ENCODE assay signal across 34 mouse cellular contexts in the genomic region with DNA sequence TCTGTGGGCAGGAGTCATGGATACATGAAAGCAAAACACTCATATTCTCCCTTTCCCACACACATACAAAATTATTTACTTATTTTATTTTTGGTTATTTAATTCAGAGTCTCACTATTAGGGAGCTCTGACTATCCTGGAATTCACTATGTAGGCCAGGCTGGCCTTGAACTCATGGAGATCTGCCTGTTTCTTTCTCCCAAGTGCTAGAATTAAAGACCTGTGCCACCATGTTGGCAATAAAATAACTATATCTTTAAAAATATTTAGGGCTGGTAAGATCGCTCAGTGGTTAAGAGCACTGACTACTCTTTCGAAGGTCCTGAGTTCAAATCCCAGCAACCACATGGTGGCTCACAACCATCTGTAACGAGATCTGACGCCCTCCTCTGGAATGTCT.
"Had no signal": no experiment of that assay in that cellular context is flagged by ENCODE, and none has a peak within 500 bp of the region (broad histone marks: within the 10 kb centered on the region; RNA-seq: fewer than 3 reads in every experiment).

No protein-coding gene starts in this region.

- H3K9ac ChIP-seq: heart, embryonic 12.5 days; heart, embryonic 13.5 days; heart, embryonic 15.5 days; hindbrain, embryonic 12.5 days; hindbrain, embryonic 13.5 days; hindbrain, embryonic 14.5 days; hindbrain, embryonic 15.5 days; intestine, embryonic 15.5 days; kidney, embryonic 15.5 days had no signal

- H3K27ac ChIP-seq: heart, embryonic 10.5 days; heart, embryonic 13.5 days; heart, embryonic 15.5 days; hindbrain, embryonic 10.5 days; hindbrain, embryonic 12.5 days; hindbrain, embryonic 13.5 days; hindbrain, embryonic 14.5 days; hindbrain, embryonic 15.5 days; hindbrain, postnatal 0 days; intestine, embryonic 15.5 days; kidney, embryonic 15.5 days; layer of hippocampus, adult 2 months; left cerebral cortex, adult 2 months had no signal

- DNase-seq: heart, postnatal 10 days; heart, postnatal 14 days; heart, postnatal 36 days; heart, postnatal 4 days; kidney, adult 11 months; kidney, adult 18-20 months; kidney, adult 2 months; kidney, adult 8-10 months; kidney, adult 9 months; kidney, postnatal 10 days; kidney, postnatal 25 days; kidney, postnatal 36 days; kidney, postnatal 4 days; layer of hippocampus, adult 9-11 months; layer of hippocampus, postnatal 36 days had no signal

- H3K4me3 ChIP-seq: heart, embryonic 10.5 days; heart, embryonic 12.5 days; heart, embryonic 13.5 days; heart, embryonic 15.5 days; hindbrain, embryonic 10.5 days; hindbrain, embryonic 12.5 days; hindbrain, embryonic 13.5 days; hindbrain, embryonic 15.5 days; intestine, embryonic 15.5 days; kidney, embryonic 15.5 days; layer of hippocampus, adult 2 months; left cerebral cortex, adult 2 months had no signal

- H3K9me3 ChIP-seq: heart, embryonic 10.5 days; heart, embryonic 12.5 days; heart, embryonic 13.5 days; heart, embryonic 15.5 days; hindbrain, embryonic 12.5 days; hindbrain, embryonic 13.5 days; hindbrain, embryonic 15.5 days; intestine, embryonic 15.5 days; kidney, embryonic 15.5 days had no signal

- H3K36me3 ChIP-seq: heart, embryonic 15.5 days had no signal

- ATAC-seq: hindbrain, embryonic 16.5 days; hindbrain, postnatal 0 days; inflammation-experienced regulatory T-cells, adult 6 months; intestine, embryonic 15.5 days; intestine, embryonic 16.5 days; intestine, postnatal 0 days had no signal

- H3K27me3 ChIP-seq: hindbrain, embryonic 15.5 days; intestine, embryonic 15.5 days; kidney, embryonic 15.5 days had no signal

- H3K4me2 ChIP-seq: heart, embryonic 11.5 days; heart, embryonic 12.5 days; heart, embryonic 13.5 days; heart, embryonic 15.5 days; hindbrain, embryonic 12.5 days; hindbrain, embryonic 13.5 days; hindbrain, embryonic 14.5 days; hindbrain, embryonic 15.5 days; intestine, embryonic 15.5 days; kidney, embryonic 15.5 days had no signal
